Mouse (Mus musculus) forebrain, embryonic 13.5 days (tissue): Measurements from ENCODE around the gene Prkg1. TPM values are rescaled to one million over a fixed set of nuclear protein-coding genes. Genes with fewer than 3 reads are reported as not detected.

Experiments used
- ATAC-seq: fragments of 200-750 bp; cut with Nextera tagmentation; 2 replicates; pipeline ENCODE4 v1.8.0; 2017
- H3K27ac ChIP-seq: fragments of 300-500 bp; sonication (generic); 2 replicates; pipeline ENCODE4 v1.5.1; 2015; ENCODE audit warnings: inconsistent platforms, mild to moderate bottlenecking, moderate library complexity
- H3K27me3 ChIP-seq: fragments of 300-500 bp; sonication (generic); 2 replicates; pipeline ENCODE4 v1.6.1; 2015; ENCODE audit warnings: mild to moderate bottlenecking, inconsistent platforms
- H3K36me3 ChIP-seq: fragments of 300-500 bp; sonication (generic); 2 replicates; pipeline ENCODE4 v1.6.1; 2015; ENCODE audit warnings: mild to moderate bottlenecking, inconsistent platforms; ENCODE audit not compliant: poor library complexity, severe bottlenecking
- H3K4me1 ChIP-seq: fragments of 300-500 bp; sonication (generic); 2 replicates; pipeline ENCODE4 v1.6.1; 2015; ENCODE audit warnings: inconsistent platforms
- H3K4me2 ChIP-seq: fragments of 300-500 bp; sonication (generic); 2 replicates; pipeline ENCODE4 v1.6.1; 2015; ENCODE audit warnings: inconsistent platforms, mild to moderate bottlenecking, moderate library complexity
- H3K4me3 ChIP-seq: fragments of 300-500 bp; sonication (generic); 2 replicates; pipeline ENCODE4 v1.5.1; 2015; ENCODE audit warnings: mild to moderate bottlenecking, inconsistent platforms
- H3K9ac ChIP-seq: fragments of 300-500 bp; sonication (generic); 2 replicates; pipeline ENCODE4 v1.6.1; 2015; ENCODE audit warnings: mild to moderate bottlenecking, inconsistent platforms
- H3K9me3 ChIP-seq: fragments of 300-500 bp; sonication (generic); replicated peaks from 2 replicates; pipeline ENCODE4 v1.6.1; 2016; ENCODE audit warnings: inconsistent platforms
- WGBS: fragments of 180-500 bp; shearing (Covaris S2); methylation state at CpG from one replicate; pipeline ENCODE4 v1.1.7; 2015; 5-methylcytosine and 5-hydroxymethylcytosine counted together
- polyA plus RNA-seq: library from polyadenylated mRNA; unstranded; fragments of >200 nt; fragmentation: Nextera tagmentation; extraction: Ambion mirVana; gene quantifications from 2 replicates; pipeline ENCODE4 v1.2.1, GENCODE M21; 2015

Gene Prkg1
- polyA plus RNA-seq, 1 experiment from 2014 or later = 1.3 TPM

DNA sequence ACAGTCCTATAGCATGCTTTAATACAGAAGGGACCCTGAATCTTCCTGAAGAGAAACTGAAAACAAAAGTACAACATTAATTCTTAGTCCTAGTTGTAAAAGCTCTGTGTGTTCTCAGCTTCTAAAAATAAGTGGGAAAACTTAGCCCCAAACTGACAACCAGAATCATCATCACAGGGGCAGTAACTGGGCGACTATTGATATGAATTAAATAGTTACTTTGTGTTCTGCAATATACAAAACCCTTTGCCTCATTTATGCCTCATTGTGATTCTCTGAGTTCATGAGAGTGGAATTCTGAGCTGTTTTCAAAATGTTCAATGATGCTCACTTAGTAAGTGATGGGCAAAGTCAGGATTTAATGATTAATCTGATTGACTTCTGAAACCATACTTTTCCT lies 170.8 kb downstream of the Prkg1 start:
- WGBS = 56% methylated on average over 1 of the region's 1 CpGs
- Histone ChIP-seq H3K36me3 (no peaks in the 10 kb centered on the region), H3K4me2 (no peak overlapping the region), H3K27me3 (no peaks in the 10 kb centered on the region), H3K9ac (no peak overlapping the region), H3K27ac (no peak overlapping the region), H3K9me3 (no peaks in the 10 kb centered on the region), H3K4me1 (no peaks in the 10 kb centered on the region), H3K4me3 (no peak overlapping the region)
- no peak for ATAC-seq

DNA sequence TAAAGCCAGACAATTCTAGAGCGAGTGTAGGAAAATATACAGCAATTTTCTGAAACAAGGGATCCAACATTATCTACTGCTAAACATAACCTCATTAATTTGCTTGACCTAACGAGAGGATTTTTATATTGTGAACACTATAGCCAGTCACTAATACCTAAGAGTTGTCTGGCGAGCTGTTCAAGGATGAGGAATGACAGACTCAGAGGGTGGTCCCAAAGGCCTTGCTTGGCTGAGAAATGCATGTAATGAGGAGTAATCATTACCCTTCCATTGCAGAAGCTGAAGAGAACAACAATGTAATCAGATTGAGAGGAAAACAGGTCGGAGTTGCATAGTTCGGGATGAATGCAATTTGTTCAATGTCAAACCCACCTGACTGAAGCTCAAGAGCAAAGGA lies 174.1 kb downstream of the Prkg1 start:
- H3K4me2 ChIP-seq = no peak overlapping the region
- no peak overlapping the region for H3K27ac ChIP-seq
- ATAC-seq = no peak
- H3K27me3 ChIP-seq = no peaks in the 10 kb centered on the region
- no peak overlapping the region for H3K9ac ChIP-seq
- no peak overlapping the region for H3K4me3 ChIP-seq
- WGBS = 58% methylated on average over 5 of the region's 5 CpGs
- H3K36me3 ChIP-seq = no peaks in the 10 kb centered on the region
- no peaks in the 10 kb centered on the region for H3K9me3 ChIP-seq
- no peaks in the 10 kb centered on the region for H3K4me1 ChIP-seq

DNA sequence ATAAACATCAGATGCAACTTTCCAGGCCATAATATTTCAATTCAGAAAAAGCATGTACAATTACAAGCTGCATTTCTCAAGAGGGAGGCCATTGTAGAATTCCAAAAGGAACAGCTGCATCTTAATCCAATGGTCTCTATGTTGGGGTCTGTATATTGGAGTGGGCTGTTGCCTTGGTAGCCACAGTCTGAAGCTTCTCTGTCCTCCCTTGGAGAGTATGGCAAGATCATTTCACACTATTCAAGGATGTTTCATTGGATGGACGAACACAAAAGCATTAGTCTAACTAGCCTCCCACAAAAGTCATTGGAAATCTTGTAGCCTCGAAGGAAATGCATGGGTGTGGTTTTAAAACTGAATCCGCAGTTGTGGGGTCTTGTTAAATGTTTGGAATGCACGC lies 187.7 kb downstream of the Prkg1 start:
- no peak overlapping the region for H3K9ac ChIP-seq
- no peaks in the 10 kb centered on the region for H3K27me3 ChIP-seq
- no peaks in the 10 kb centered on the region for H3K9me3 ChIP-seq
- no peak; the same call in 1 of the 2 replicates for ATAC-seq
- no peak overlapping the region for H3K4me2 ChIP-seq
- H3K36me3 ChIP-seq = no peaks in the 10 kb centered on the region
- no peaks in the 10 kb centered on the region for H3K4me1 ChIP-seq
- WGBS = 40% methylated on average over 4 of the region's 4 CpGs
- no peak overlapping the region for H3K27ac ChIP-seq
- no peak overlapping the region for H3K4me3 ChIP-seq

DNA sequence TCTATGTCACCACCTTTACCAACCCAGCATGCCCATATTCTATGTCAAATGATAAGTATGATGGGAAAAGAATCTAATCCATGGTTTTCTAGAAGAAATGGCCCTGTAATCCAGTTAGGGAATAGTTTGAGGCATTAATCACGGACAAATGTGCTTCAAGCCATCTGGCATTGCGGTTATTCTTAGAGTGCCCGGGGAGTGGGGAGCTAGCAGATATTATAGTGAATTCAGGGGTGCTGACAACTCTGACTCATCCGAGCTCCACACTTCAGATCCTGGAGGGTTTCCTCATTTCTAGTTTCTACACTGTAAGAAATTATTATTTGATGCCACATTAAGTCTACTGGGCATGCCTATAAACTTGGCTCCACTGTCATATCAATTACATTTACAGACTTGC lies 200.5 kb downstream of the Prkg1 start:
- no peaks in the 10 kb centered on the region for H3K36me3 ChIP-seq
- no peak overlapping the region for H3K27ac ChIP-seq
- H3K4me2 ChIP-seq = no peak overlapping the region
- 92% methylated on average over 4 of the region's 4 CpGs for WGBS
- no peak overlapping the region for H3K9ac ChIP-seq
- no peaks in the 10 kb centered on the region for H3K4me1 ChIP-seq
- H3K9me3 ChIP-seq = no peaks in the 10 kb centered on the region
- H3K27me3 ChIP-seq = no peaks in the 10 kb centered on the region
- H3K4me3 ChIP-seq = no peak overlapping the region
- ATAC-seq = no peak

DNA sequence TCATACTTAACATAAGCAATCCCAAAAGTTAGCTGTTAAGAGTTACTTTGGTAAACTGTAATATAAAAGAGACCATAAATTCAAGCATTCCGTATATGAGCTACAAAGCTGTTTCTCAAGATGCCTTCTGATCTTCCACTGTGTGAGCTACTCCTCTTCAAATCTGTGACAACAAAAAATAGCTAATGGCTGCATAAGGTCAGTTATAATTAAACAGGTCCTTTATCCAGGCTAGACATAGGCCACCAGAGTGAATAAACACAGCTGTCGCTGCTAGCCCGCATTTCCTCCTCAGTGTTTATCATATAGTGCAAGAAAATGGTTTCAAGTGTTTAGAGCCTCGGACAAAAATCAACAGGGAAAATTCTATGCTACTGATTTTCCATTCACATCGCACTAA lies 218.8 kb downstream of the Prkg1 start:
- Histone ChIP-seq H3K27ac (no peak overlapping the region), H3K4me1 (no peaks in the 10 kb centered on the region), H3K9ac (no peak overlapping the region), H3K27me3 (no peaks in the 10 kb centered on the region), H3K9me3 (no peaks in the 10 kb centered on the region), H3K36me3 (no peaks in the 10 kb centered on the region), H3K4me2 (no peak overlapping the region), H3K4me3 (no peak overlapping the region)
- no peak for ATAC-seq
- 77% methylated on average over 5 of the region's 5 CpGs for WGBS

DNA sequence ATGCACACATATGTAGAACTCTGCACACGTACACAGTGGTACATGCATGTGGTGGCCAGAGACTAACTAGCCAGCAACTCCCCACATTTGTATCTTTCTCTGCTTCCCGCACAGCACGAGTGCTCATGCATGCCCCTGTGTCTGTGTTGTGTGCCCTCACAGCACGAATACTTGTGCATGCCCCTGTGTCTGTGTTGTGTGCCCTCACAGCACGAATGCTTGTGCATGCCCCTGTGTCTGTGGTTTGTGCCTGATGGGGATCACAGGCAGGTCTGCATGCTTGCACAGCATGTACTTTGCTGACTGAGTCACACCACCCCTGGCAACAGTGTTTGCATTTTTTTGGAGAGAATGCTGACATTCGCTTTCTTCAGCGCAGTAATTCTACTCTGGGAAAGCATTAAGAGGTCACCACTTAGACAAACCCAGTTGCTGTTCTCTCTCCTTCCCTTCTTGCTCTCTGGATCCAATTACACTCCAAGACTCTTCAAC lies 233.5 kb downstream of the Prkg1 start:
- no peaks in the 10 kb centered on the region for H3K27me3 ChIP-seq
- 68% methylated on average over 7 of the region's 7 CpGs for WGBS
- ATAC-seq = no peak

DNA sequence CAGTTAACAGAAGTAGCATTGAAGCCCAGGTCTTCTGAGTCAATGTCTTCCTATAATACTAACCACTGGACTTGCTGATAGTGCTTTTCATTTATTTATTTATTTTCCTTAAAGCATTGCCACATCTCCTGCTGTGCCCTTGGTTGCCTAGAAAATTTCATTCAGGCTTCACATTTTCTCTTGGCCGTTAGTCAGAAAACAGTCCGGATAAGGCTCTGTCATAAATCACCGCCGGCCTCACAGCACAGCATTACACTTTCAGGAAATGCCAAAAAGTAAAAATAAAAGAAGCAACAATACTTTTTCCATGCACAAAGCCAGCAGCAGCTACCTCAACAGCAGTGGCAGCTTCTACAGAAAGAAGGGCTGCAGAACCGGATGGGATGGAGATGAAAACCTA lies 234.2 kb downstream of the Prkg1 start:
- Histone ChIP-seq H3K4me2 (no peak overlapping the region), H3K36me3 (no peaks in the 10 kb centered on the region), H3K27ac (no peak overlapping the region), H3K9me3 (no peaks in the 10 kb centered on the region), H3K27me3 (no peaks in the 10 kb centered on the region), H3K4me3 (no peak overlapping the region), H3K9ac (no peak overlapping the region), H3K4me1 (no peaks in the 10 kb centered on the region; the same call in 1 of the 2 replicates)
- ATAC-seq = no peak
- WGBS = 49% methylated on average over 5 of the region's 5 CpGs

More for the DNA sequence above, 233.5 kb downstream of the Prkg1 start:
- no peaks in the 10 kb centered on the region for H3K9me3 ChIP-seq
- no peaks in the 10 kb centered on the region for H3K36me3 ChIP-seq
- H3K27ac ChIP-seq = no peak overlapping the region
- H3K4me1 ChIP-seq = no peaks in the 10 kb centered on the region; the same call in 1 of the 2 replicates
- no peak overlapping the region for H3K4me2 ChIP-seq
- no peak overlapping the region for H3K4me3 ChIP-seq
- no peak overlapping the region for H3K9ac ChIP-seq

DNA sequence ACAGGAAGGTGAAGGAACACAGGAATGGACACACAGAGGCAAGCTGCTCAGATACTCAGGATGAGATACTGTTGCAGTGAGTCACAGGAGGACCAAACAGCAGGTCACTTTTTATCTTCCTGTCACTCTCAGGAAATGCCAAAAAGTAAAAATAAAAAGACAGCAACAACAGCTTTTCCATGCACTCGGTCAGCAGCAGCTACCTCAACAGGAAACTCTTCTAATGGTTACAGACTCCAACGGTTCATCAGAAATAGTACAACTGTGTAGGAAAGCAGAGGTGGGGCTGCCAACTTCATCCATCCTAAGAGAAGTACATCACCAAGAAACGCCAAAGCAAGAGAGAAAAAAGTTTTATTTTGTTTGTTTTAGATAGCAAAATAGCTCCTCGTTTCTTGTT lies 234.9 kb downstream of the Prkg1 start:
- ATAC-seq = no peak
- Histone ChIP-seq H3K4me2 (no peak overlapping the region), H3K36me3 (no peaks in the 10 kb centered on the region), H3K4me1 (no peaks in the 10 kb centered on the region; the same call in 1 of the 2 replicates), H3K4me3 (no peak overlapping the region), H3K9ac (no peak overlapping the region), H3K27me3 (no peaks in the 10 kb centered on the region), H3K27ac (no peak overlapping the region), H3K9me3 (no peaks in the 10 kb centered on the region)
- 85% methylated on average over 4 of the region's 4 CpGs for WGBS

DNA sequence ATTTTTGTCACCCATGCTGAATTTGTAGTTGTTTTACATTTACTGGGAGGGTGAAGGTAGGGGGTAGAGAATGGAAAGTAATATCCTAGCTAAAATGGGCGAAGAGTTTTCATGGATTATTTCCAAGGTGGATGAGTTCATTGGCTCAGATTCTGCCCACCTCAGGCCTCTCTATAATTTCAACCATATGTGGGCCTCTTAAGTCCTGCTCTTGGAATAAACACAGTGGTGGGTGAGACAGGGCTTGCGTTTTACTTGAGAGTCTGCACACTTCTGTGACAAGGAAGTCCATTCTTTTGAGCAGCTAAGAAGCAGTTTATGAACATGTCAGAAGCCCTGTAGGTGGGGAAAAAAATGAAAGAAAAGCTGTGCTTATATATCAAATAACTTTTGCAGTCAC lies 250.3 kb downstream of the Prkg1 start:
- H3K9ac ChIP-seq = no peak overlapping the region
- H3K9me3 ChIP-seq = no peaks in the 10 kb centered on the region
- H3K4me1 ChIP-seq = no peaks in the 10 kb centered on the region
- no peaks in the 10 kb centered on the region for H3K36me3 ChIP-seq
- WGBS = 83% methylated on average over 2 of the region's 2 CpGs
- H3K4me2 ChIP-seq = no peak overlapping the region
- no peak for ATAC-seq
- H3K4me3 ChIP-seq = no peak overlapping the region
- no peaks in the 10 kb centered on the region for H3K27me3 ChIP-seq
- no peak overlapping the region for H3K27ac ChIP-seq

DNA sequence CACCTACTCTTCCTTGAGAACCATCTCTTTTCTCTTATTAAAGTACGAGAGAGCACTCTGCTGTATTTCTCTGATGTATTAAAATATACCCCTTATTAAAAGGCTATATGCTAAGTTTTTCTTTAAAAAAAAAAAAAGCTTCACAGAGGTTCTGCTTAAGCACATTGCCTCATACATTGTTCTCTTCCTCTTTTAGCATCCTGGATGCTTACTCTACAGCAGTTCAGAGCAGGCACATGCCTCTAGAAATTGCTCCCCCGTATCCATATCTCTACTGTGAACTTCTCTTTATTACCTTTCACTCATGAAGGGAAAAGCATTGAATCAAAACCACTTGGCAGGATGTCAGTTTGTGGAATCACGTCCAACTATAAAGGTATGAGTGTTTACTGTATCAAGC lies 257.0 kb downstream of the Prkg1 start:
- Histone ChIP-seq H3K27ac (no peak overlapping the region), H3K4me2 (no peak overlapping the region), H3K9me3 (no peaks in the 10 kb centered on the region), H3K4me3 (no peak overlapping the region), H3K4me1 (no peaks in the 10 kb centered on the region), H3K27me3 (no peaks in the 10 kb centered on the region), H3K9ac (no peak overlapping the region), H3K36me3 (no peaks in the 10 kb centered on the region)
- 88% methylated on average over 3 of the region's 3 CpGs for WGBS
- ATAC-seq = no peak

DNA sequence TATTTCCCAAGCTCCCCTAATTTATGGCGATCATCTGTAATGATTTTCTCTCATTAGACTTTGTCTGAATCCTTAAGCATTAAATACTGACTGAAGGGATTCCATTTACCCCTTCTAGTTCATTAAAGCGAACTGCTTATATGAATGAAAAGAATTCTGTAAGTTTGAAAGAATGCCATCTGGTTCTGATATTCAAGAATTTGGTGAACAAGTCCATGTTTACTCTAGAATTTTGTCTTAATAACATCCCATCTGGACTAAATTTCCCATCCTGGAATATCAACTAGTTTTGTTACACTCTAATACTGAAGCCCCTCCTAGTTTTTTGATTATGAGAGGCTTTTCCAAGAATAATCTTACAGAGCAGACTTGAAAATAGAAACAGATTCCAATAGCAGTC lies 258.5 kb downstream of the Prkg1 start:
- WGBS = 88% methylated on average over 2 of the region's 2 CpGs
- ATAC-seq = no peak
- Histone ChIP-seq H3K4me3 (no peak overlapping the region), H3K36me3 (no peaks in the 10 kb centered on the region), H3K27me3 (no peaks in the 10 kb centered on the region), H3K4me2 (no peak overlapping the region), H3K9ac (no peak overlapping the region), H3K27ac (no peak overlapping the region), H3K4me1 (no peaks in the 10 kb centered on the region), H3K9me3 (no peaks in the 10 kb centered on the region)

DNA sequence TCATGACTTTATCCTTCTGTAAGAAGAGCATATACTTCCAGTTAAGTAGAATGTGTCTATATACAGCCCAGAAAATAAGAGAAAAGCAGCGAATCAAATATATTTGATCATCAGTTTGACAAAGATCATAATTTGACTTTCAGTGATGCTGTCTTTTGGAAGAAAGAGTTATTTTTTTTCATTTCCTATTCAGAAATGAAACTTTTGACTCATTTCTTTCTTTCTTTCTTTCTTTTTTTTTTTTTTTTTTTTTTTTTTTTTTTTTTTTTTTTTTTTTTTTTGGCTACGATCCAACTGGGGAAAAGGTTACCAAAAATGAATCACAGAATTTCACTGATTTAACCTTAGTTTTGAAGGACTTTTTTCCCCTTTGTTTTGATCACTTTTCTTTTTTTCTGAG lies 259.8 kb downstream of the Prkg1 start:
- Histone ChIP-seq H3K4me1 (no peaks in the 10 kb centered on the region), H3K4me3 (no peak overlapping the region), H3K27me3 (no peaks in the 10 kb centered on the region), H3K27ac (no peak overlapping the region), H3K9me3 (no peaks in the 10 kb centered on the region), H3K36me3 (no peaks in the 10 kb centered on the region), H3K9ac (no peak overlapping the region), H3K4me2 (no peak overlapping the region)
- ATAC-seq = no peak
- 92% methylated on average over 2 of the region's 2 CpGs for WGBS

DNA sequence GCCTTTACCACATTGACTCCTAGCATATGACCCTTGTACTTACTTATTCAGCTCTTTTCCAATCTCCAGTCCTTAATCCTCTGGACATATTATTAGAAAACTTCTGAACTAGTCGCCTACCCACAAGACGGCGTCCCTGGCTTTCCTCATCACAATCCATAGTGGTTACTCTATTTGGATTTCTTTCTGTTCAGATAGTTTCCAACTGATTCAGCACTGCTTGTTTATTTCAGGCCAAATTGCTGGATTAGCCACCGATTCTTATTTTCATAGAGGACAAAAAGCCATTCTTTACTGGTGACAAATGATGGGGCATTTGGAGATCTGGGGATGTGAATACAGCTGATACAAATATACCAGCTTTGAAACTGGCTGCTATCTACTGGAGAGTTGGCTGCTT lies 267.4 kb downstream of the Prkg1 start:
- Histone ChIP-seq H3K4me2 (no peak overlapping the region), H3K4me3 (no peak overlapping the region), H3K36me3 (no peaks in the 10 kb centered on the region), H3K27me3 (no peaks in the 10 kb centered on the region), H3K27ac (no peak overlapping the region), H3K9me3 (no peaks in the 10 kb centered on the region), H3K4me1 (no peaks in the 10 kb centered on the region), H3K9ac (no peak overlapping the region)
- WGBS = 72% methylated on average over 4 of the region's 4 CpGs
- ATAC-seq = no peak
